Mouse (Mus musculus): ENCODE data around the gene Aqp8. TPM values are rescaled to one million over a fixed set of nuclear protein-coding genes. Genes with fewer than 3 reads are reported as not detected.

Gene Aqp8
- polyA plus RNA-seq, 1 experiment, result not detected

DNA sequence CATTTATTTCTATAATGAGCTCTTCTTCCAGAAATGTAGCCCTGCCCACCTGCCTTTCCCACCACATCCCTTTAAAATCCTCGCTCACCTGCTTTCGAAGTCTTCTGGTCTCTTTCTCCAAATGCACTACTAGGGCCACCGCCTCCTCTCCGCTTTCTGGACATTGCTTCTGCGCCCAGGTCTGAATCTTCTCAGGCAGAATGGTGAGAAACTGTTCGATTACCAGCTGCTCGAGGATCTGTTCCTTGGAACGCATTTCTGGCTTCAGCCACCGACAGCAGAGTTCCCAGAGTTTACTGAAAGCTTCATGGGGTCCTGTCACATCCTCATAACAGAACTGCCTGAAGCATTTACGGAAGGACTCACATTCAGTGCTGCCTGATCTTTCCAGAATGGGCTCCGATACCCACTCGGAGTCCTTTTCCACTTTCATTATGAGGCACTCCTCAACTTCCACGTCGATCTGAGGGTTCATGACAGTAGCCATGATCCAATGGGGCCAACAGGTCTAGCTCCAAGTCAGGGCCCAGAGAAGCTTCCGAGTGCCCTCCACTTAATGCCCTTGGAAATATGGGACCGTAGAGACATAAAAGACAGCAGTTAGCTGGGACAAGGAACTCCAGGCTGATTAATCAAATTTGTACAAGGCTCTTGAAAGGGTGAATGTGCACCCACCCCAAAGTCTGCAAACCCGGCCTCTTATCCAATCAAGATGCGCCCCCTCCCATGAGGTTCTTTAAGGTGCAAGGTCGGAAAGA lies 37.6 kb downstream of the Aqp8 start:
- no peak for TF ChIP-seq POLR2A (IDR thresholded peaks at IDR 0.05; ENCODE audit: borderline replicate concordance, extremely low read depth, insufficient read depth, insufficient read length, poor library complexity, severe bottlenecking)
- no peak for TF ChIP-seq CTCF (IDR thresholded peaks at IDR 0.05; ENCODE audit: borderline replicate concordance, extremely low read depth, insufficient read depth, insufficient read length)
- peak; percentile 35 for DNase-seq (ENCODE audit: low read depth)

DNA sequence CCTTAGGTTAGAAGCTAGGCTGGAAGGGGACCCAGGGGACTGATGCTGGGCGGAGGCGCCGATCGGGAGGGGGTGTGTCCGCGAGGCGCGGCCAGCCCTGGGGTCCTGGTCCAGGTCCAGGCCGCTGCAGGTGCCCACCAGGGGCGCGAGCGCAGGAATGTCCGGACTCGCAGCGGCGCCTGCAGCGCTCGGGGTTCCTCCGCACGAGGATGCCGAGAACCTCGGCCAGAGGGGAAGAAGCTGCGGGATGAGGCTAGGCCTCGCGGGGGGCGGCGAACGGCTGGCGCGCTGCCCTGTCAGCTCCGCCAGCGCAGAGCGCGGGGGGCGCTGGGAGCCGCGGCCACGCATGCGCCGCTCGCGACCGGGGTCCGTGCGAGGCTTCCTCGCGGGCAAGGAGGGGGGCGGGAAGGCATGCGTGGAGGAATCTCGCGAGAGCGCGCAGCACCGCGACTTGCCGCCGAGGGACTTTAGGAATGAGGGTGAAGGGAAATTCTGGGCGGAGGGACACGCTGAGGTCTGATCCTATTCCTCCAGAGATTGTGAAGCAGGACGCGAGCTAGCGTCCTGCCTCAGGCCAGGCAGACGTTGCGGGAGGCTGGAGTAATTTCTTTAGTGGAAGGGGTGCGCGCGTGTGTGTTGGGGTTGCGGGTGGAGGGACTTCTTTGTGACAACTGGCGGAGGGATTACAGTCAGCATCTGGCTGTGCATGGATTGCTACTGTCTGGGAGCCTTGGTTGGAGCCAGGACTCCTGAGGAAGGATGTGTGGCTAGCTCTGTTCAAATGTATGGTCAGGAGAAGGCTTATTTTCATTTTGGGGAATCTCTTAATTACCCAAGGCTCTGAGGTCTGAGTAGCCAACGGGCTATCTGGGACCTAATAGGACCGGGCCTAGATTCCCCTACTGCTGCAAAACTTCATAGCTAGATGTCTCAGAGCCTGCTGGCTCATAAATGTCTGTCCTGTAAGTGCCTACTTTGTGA lies 38.4 kb downstream of the Aqp8 start, which contains the start of gene Zkscan2:
Gene Zkscan2 (minus strand): TSS at position 211 of the 981 bp plus-strand sequence.
- TF ChIP-seq CTCF (IDR thresholded peaks at IDR 0.05; ENCODE audit: borderline replicate concordance, extremely low read depth, insufficient read depth, insufficient read length), result no peak
- TF ChIP-seq POLR2A (IDR thresholded peaks at IDR 0.05; ENCODE audit: borderline replicate concordance, extremely low read depth, insufficient read depth, insufficient read length, poor library complexity, severe bottlenecking), result peak; percentile 94
- peak; percentile 99 for DNase-seq (ENCODE audit: low read depth)

DNA sequence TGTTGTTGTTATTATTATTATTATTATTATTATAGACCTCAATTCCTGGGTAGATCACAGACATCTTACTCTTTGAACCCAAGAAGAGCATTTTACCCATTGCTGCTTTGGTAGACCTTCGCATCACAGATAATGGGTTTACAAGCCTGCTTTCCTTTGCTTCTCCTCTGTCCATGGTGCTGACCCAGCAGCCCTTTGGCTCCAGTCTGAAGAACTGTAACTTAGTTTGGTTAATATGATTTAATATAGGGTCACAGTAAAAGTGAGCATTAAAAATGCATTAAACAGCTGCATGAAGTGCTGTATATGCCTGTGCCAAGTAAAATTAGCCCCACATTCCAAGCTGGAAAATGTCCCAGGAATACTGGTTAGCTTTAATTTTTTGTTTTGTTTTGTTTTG lies 41.3 kb downstream of the Aqp8 start:
- peak; percentile 20 for DNase-seq (ENCODE audit: low read depth)
- no peak for TF ChIP-seq POLR2A (IDR thresholded peaks at IDR 0.05; ENCODE audit: borderline replicate concordance, extremely low read depth, insufficient read depth, insufficient read length, poor library complexity, severe bottlenecking)

DNA sequence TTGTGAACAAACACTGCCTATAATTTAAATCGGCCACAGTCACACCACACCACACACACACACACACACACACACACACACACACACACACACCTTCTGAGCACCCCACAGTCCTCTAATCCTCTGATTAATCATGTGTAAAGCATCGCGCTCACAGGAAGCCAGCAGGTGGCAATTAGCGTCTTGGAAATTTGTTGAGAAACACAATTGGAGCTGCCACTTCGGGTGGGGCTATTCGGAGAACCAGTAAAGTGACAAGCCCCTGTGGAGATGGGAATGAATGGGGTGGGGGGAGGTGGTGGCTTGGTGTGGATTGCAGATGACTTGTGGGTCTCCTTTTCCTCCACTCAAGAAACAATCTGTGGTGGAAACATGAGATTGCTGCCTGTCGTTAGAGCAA lies 45.9 kb downstream of the Aqp8 start:
- DNase-seq (ENCODE audit: low read depth), result peak; percentile 37
- TF ChIP-seq POLR2A (IDR thresholded peaks at IDR 0.05; ENCODE audit: borderline replicate concordance, extremely low read depth, insufficient read depth, insufficient read length, poor library complexity, severe bottlenecking) (no peak), CTCF (IDR thresholded peaks at IDR 0.05; ENCODE audit: borderline replicate concordance, extremely low read depth, insufficient read depth, insufficient read length) (no peak)

Other genes starting within 250 kb of the Aqp8 start
- gene Slc5a11, start 247.5 kb upstream of the Aqp8 start, polyA plus RNA-seq (2012; rRNA removed), result 0.15 and 0.22 TPM in 2 replicates
- 68.8 and 70.6 TPM in 2 replicates for gene Lcmt1, start 92.5 kb upstream of the Aqp8 start, polyA plus RNA-seq (2012; rRNA removed)
- 23.2 and 24.4 TPM in 2 replicates for gene Arhgap17, start 92.4 kb upstream of the Aqp8 start, polyA plus RNA-seq (2012; rRNA removed)
- gene Zkscan2, start 38.2 kb downstream of the Aqp8 start, polyA plus RNA-seq (2012; rRNA removed), result 26.2 and 29.3 TPM in 2 replicates

All from brain, embryonic 14.5 days (tissue).